Mouse (Mus musculus) heart, adult 2 months (tissue): ENCODE results near the gene Slit1.

Experiments used
- CTCF ChIP-seq: fragments of 200-600 bp; IDR thresholded peaks from 2 replicates; pipeline ENCODE4 v1.8.1; 2022; ENCODE audit warnings: antibody characterized with exemption, mild to moderate bottlenecking, moderate library complexity
- EP300 ChIP-seq: fragments of 200-500 bp; IDR thresholded peaks from 2 replicates; pipeline ENCODE4 v1.6.1; 2011; ENCODE audit warnings: low read depth, low read length, control low read depth; ENCODE audit not compliant: insufficient read depth
- POLR2A ChIP-seq: fragments of 200-500 bp; IDR thresholded peaks from 2 replicates; pipeline ENCODE4 v1.6.1; 2011; ENCODE audit warnings: mild to moderate bottlenecking, low read depth, low read length, control low read depth; ENCODE audit not compliant: insufficient read depth

DNA sequence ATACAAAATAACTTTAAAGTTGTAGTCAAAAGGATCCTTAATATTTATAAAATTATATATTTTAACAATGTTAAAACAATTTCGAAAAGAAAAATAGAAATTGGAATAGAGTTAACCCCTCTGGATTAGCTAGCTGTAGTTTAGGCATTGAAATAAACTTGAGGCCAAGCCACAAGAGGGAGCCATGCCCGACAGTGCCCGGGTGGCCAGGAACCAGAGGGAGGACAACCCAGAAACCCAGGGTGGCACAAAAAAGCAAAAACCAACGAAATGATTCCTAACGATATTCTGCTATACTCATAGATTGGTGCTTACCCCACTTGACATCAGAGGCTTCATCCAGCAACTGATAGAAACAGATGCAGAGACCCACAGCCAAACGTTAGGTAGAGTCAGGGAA, 34.0 kb upstream of the Slit1 start:
- no peak for TF ChIP-seq POLR2A
- peak; percentile 64 for TF ChIP-seq CTCF
- no peak for TF ChIP-seq EP300
